Mouse (Mus musculus) cortical plate, adult 2 months (tissue): ENCODE measurements at regions not wholly inside any gene's neighbourhood (a gene's known extent, or its start where the extent isn't known, plus 50 kb on each side); places are given as distances from the start of the nearest gene placed in this dataset.

ENCODE experiments used
- CTCF ChIP-seq: fragments of 200-500 bp; IDR thresholded peaks from 2 replicates; pipeline ENCODE4 v1.5.1; 2011; ENCODE audit warnings: mild to moderate bottlenecking, control low read depth, low read length; ENCODE audit not compliant: insufficient read depth; ENCODE audit errors: extremely low read depth
- POLR2A ChIP-seq: fragments of 200-500 bp; IDR thresholded peaks from 2 replicates; pipeline ENCODE4 v1.6.1; 2011; ENCODE audit warnings: mild to moderate bottlenecking, low read length, control low read depth; ENCODE audit not compliant: insufficient read depth; ENCODE audit errors: extremely low read depth

GRCm38 (mm10) chr1:124488456-124488855, 443.1 kb upstream of the Dpp10 start:
- TF ChIP-seq CTCF (no peak), POLR2A (no peak)
